Mouse (Mus musculus): ENCODE measurements around the gene Tti1.

GRCm38 (mm10) chr2:157944156-157944893 is 83.9 kb downstream of the Tti1 start:
- TF ChIP-seq E2F4 (IDR thresholded peaks at IDR 0.05; ENCODE audit: insufficient read depth) (no peak), POLR2AphosphoS2 (IDR thresholded peaks at IDR 0.05; ENCODE audit: insufficient read length, low read depth) (no peak), USF1 (IDR thresholded peaks at IDR 0.05; ENCODE audit: low read depth) (no peak), MYOG (IDR thresholded peaks at IDR 0.05; ENCODE audit: control insufficient read depth in 1 of 3, insufficient read depth in 1 of 3, insufficient read length in 2 of 3, low read depth in 2 of 3) (no peak), CEBPB (IDR thresholded peaks at IDR 0.05; ENCODE audit: insufficient read depth, poor library complexity, severe bottlenecking) (no peak), POLR2A (IDR thresholded peaks at IDR 0.05; ENCODE audit: insufficient read length, low read depth) (no peak), TCF3 (IDR thresholded peaks at IDR 0.05; ENCODE audit: insufficient read length, low read depth) (no peak), SRF (IDR thresholded peaks at IDR 0.05; ENCODE audit: control insufficient read depth, insufficient read length, low read depth) (no peak), TCF12 (IDR thresholded peaks at IDR 0.05; ENCODE audit: insufficient read depth, poor library complexity, severe bottlenecking) (no peak), REST (IDR thresholded peaks at IDR 0.05; ENCODE audit: insufficient read depth, insufficient read length) (no peak), MAX (IDR thresholded peaks at IDR 0.05; ENCODE audit: low read depth) (no peak)

Data from myocyte (in vitro differentiated cells).